ENCODE assay signal across 9 mouse cellular contexts in the genomic region with DNA sequence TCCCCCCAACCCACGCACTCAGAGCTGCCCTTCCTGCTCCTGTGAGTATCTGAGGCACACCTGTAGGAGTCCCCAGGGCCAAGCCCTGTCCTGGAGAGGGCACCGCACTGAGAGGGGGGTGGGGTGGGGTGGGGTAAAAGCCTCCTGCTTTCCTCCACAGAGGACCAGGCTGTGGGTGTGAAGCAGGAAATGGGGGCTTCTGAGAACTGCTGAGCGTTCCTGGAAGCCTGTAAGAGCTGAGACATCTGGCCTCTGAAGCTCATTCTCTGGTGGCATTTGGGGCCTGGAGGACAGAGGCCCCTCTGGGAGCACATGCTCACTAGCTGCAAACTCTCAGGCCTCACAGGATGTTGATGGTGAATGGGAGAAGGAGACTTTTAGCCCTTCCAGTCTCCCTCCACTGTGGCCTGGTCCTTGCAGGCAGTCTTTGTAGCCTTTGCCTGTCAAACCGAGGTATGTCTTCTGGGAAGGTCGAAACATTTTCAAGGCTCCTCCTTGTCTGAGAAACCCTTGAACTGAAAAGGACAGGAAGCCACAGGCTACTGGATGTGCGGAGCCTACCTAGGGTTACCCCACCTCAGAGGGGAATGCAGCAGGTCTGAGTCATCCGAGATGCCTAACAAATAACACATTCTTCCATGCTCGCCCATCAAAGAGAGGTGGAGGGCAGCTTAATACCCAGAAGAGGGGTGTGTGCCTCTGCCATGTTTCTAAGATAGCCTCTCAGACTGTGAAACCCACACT. TPM values are rescaled to one million over a fixed set of nuclear protein-coding genes. Genes with fewer than 3 reads are reported as not detected.
DNase-seq lines count a peak whose midpoint lies in the region.
"Had no signal": no experiment of that assay in that cellular context is flagged by ENCODE, and none has a peak within 500 bp of the region (broad histone marks: within the 10 kb centered on the region; RNA-seq: fewer than 3 reads in every experiment).

No protein-coding gene starts in this region.

- peak; percentile 35 for DNase-seq in ovary, adult 18-20 months (ENCODE audit: low spot score)
- DNase-seq in ovary, postnatal 10 days (ENCODE audit: low spot score) = no peak
- DNase-seq in heart, adult 9 months (ENCODE audit: low spot score in 2 of 2) = peak; percentile 15 to 43
- peak; percentile 31 to 54 for DNase-seq in kidney, postnatal 4 days
- peak; percentile 48 to 72 for DNase-seq in thymus, postnatal 36 days
- no peak for DNase-seq in cerebellum, postnatal 4 days (ENCODE audit: low spot score in 2 of 2)
- DNase-seq in adrenal gland, adult 8-10 months = no peak
- no peak for DNase-seq in layer of hippocampus, adult 9-10 months (ENCODE audit: low spot score)
- DNase-seq: cerebellum, postnatal 14 days had no signal

RNA-seq across cellular contexts. Expression of a gene that starts 53.9 kb away (rescaled TPM):
- 10 to 100 TPM; 18.2 to 35.7 (median 28.5) TPM for total RNA-seq in adrenal gland, adult 8-10 months (2022)

Comparison
In these comparisons a context has a peak if more than half of its experiments do, and no peak if none do; other contexts are left out.
1. DNase-seq: peak in ovary, adult 18-20 months (single experiment), heart, adult 9 months (2 of 2), kidney, postnatal 4 days (2 of 2) and thymus, postnatal 36 days (2 of 2); none in ovary, postnatal 10 days (single experiment), cerebellum, postnatal 4 days (0 of 2), adrenal gland, adult 8-10 months (single experiment) and layer of hippocampus, adult 9-10 months (single experiment).